Mouse (Mus musculus) CD4-positive, CD25-positive, alpha-beta regulatory T cell (primary cell): ENCODE data around the gene Lysmd2. TPM values are rescaled to one million over a fixed set of nuclear protein-coding genes. Genes with fewer than 3 reads are reported as not detected.

Experiments
- polyA plus RNA-seq: library from polyadenylated mRNA; unstranded; fragments of 100-300 nt; shearing (Covaris generic); gene quantifications from one replicate; pipeline ENCODE4 v1.2.1, GENCODE M21; 2017

Lysmd2 gene
- polyA plus RNA-seq = 53.7 TPM

DNA sequence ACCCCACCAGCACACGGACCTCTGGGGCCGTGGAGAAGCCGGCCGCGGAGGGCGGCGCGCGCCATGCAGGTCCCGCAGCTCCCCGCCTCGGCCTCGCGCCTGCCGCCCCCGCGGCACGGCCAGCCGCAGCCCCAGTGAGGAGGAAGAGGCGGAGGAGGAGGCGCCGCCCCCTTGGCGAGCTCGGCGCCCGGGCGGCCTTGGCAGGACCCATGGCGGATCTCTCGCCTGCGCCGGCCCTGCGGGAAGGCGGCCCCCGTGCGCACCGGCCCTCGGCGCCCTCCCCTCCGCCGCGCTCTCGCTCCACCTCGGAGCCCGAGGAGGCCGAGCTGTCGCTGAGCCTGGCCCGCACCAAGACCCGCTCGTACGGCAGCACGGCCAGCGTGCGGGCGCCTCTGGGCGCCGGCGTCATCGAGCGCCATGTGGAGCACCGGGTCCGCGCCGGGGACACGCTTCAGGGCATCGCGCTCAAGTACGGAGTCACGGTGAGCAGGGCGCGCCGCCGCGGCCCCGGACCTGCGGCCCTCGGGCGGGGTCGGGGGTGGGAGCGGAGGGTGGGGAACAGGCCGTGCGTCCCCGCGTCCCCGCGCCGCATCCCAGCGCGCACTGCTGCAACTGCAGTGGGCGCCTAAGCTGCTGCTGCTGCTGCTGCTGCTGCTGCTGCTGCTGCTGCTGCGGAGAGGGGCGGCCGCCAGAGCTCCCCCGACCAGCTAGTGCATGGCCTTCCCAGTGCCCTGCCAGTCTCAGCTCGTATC, at the start of gene Lysmd2:
Gene Lysmd2 (plus strand): TSS at position 186 of the 752 bp plus-strand sequence.

GRCm38 (mm10) chr9:75610571-75611493, 14.7 kb upstream of the Lysmd2 start, which contains the start of gene Tmod2:
TSS of gene Tmod2 (minus strand) at chr9:75611325.

GRCm38 (mm10) chr9:75683426-75684191, 58.1 kb downstream of the Lysmd2 start, which contains the start of gene Scg3:
TSS of gene Scg3 (minus strand) at chr9:75684056.

Other genes starting within 250 kb of the Lysmd2 start
- 53.0 TPM for gene Mapk6, start 215.7 kb upstream of the Lysmd2 start, polyA plus RNA-seq
- gene Leo1, start 184.2 kb upstream of the Lysmd2 start, polyA plus RNA-seq = 26.0 TPM
- 140 TPM for gene Tmod3, start 66.1 kb upstream of the Lysmd2 start, polyA plus RNA-seq
- 0.06 TPM for gene Tmod2, start 14.4 kb upstream of the Lysmd2 start, polyA plus RNA-seq
- 0.07 TPM for gene Scg3, start 58.3 kb downstream of the Lysmd2 start, polyA plus RNA-seq
- not detected for gene Bmp5, start 149.6 kb downstream of the Lysmd2 start, polyA plus RNA-seq